Mouse (Mus musculus) left cerebral cortex, postnatal 4 days (tissue): Measurements from ENCODE around the gene Pnmt. TPM values are rescaled to one million over a fixed set of nuclear protein-coding genes. Genes with fewer than 3 reads are reported as not detected.

Experiments
- DNase-seq: peaks from one replicate; pipeline ENCODE4 v3.0.0-alpha.2; 2022
- intact Hi-C: fragments of 180-260 bp; cut with DNase I; formaldehyde crosslinking; loops from one replicate; pipeline ENCODE4 v1.15.1; 2025
- total RNA-seq, 2 experiments: library from RNA; stranded (reverse); gene quantifications; 2 replicates each; pipeline ENCODE4 v1.2.3; 2021

Pnmt gene
- total RNA-seq = 1 to 10 TPM in 1 of 2 experiments, not detected in 1; 1.0 TPM

GRCm38 (mm10) chr11:98385638-98386585, at the start of gene Pnmt:
TSS of gene Pnmt (plus strand) at chr11:98386450.
- no peak for DNase-seq
- intact Hi-C loops = no loop called here

GRCm38 (mm10) chr11:98338507-98338961, 47.7 kb upstream of the Pnmt start:
- intact Hi-C loops = no loop called here
- peak; percentile 81 for DNase-seq

- intact Hi-C loops = no loop called here
- no peak for DNase-seq
Measured at GRCm38 (mm10) chr11:98339071-98339501, 47.2 kb upstream of the Pnmt start.

- peak; percentile 72 for DNase-seq
Measured at GRCm38 (mm10) chr11:98339679-98340287, 46.5 kb upstream of the Pnmt start.

GRCm38 (mm10) chr11:98340597-98340996, 45.7 kb upstream of the Pnmt start:
- intact Hi-C loops = no loop called here
- DNase-seq = no peak

More at GRCm38 (mm10) chr11:98339679-98340287, 46.5 kb upstream of the Pnmt start:
- intact Hi-C loops = no loop called here

- intact Hi-C loops = no loop called here
- DNase-seq = no peak
Measured at GRCm38 (mm10) chr11:98341174-98341573, 45.1 kb upstream of the Pnmt start.

- intact Hi-C loops = loop anchor here (2.0 kb wide), 1 partner anchor 83 kb away; no protein-coding TSS in a partner anchor
- peak; percentile 92 for DNase-seq
Measured at GRCm38 (mm10) chr11:98342000-98342945, 44.0 kb upstream of the Pnmt start.

- intact Hi-C loops = loop anchor here (1.0 kb wide), 1 partner anchor 80 kb away; no protein-coding TSS in a partner anchor
- peak; percentile 85 for DNase-seq
Measured at GRCm38 (mm10) chr11:98345253-98345652, 41.0 kb upstream of the Pnmt start.

- DNase-seq = no peak
- intact Hi-C loops = no loop called here
Measured at GRCm38 (mm10) chr11:98346168-98346567, 40.1 kb upstream of the Pnmt start.

GRCm38 (mm10) chr11:98347385-98348082, 38.7 kb upstream of the Pnmt start:
- intact Hi-C loops = no loop called here
- no peak for DNase-seq

- DNase-seq = no peak
- intact Hi-C loops = no loop called here
Measured at GRCm38 (mm10) chr11:98348083-98348961, 37.9 kb upstream of the Pnmt start, which contains the start of gene Ppp1r1b. TSS of gene Ppp1r1b (plus strand) at chr11:98348404.

GRCm38 (mm10) chr11:98349308-98349707, 36.9 kb upstream of the Pnmt start:
- intact Hi-C loops = no loop called here
- no peak for DNase-seq

- DNase-seq = no peak
- intact Hi-C loops = no loop called here
Measured at GRCm38 (mm10) chr11:98352272-98352990, 33.8 kb upstream of the Pnmt start.

- intact Hi-C loops = no loop called here
- no peak for DNase-seq
Measured at GRCm38 (mm10) chr11:98353651-98354211, 32.5 kb upstream of the Pnmt start.

GRCm38 (mm10) chr11:98354445-98354844, 31.8 kb upstream of the Pnmt start:
- DNase-seq = no peak
- intact Hi-C loops = no loop called here

GRCm38 (mm10) chr11:98355732-98356299, 30.4 kb upstream of the Pnmt start:
- no peak for DNase-seq
- intact Hi-C loops = no loop called here

- intact Hi-C loops = no loop called here
- no peak for DNase-seq
Measured at GRCm38 (mm10) chr11:98356625-98357394, 29.4 kb upstream of the Pnmt start.
